Mouse (Mus musculus): ENCODE data around the gene Tmco4.

DNA sequence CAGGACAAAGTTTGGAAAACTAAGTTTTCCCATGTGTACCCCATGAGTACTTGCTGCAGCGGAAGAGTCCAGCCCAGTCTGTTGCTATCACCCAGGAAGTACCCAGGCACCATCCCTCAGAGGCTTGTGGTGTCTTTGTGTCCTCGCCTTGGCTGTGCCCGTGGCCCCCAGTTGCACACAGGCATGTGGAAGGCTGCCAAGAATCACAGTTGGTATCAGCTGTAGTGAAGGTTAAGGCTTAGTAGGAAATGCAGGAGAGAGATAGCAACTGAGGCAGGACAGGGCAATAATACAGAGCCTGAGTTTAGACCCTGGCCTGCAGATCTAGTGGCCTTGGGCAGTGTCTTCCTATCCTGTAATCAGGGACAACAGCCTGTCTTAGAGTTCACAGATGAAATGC lies 47.7 kb downstream of the Tmco4 start:
- TF ChIP-seq CTCF (IDR thresholded peaks at IDR 0.05; ENCODE audit: control insufficient read depth, insufficient read depth, insufficient replicate concordance, low read depth, low read length), result no peak
- no peak for TF ChIP-seq POLR2A (IDR thresholded peaks at IDR 0.05; ENCODE audit: control insufficient read depth, low read depth, low read length)

Data from testis, adult 2 months (tissue).